Mouse (Mus musculus): ENCODE data around the gene E330021D16Rik.
"Not testable (repeated sequence)": the region's sequence is repeated elsewhere in the genome, so short reads cannot be mapped to it uniquely, and the experiment has no call there.

Gene E330021D16Rik

DNA sequence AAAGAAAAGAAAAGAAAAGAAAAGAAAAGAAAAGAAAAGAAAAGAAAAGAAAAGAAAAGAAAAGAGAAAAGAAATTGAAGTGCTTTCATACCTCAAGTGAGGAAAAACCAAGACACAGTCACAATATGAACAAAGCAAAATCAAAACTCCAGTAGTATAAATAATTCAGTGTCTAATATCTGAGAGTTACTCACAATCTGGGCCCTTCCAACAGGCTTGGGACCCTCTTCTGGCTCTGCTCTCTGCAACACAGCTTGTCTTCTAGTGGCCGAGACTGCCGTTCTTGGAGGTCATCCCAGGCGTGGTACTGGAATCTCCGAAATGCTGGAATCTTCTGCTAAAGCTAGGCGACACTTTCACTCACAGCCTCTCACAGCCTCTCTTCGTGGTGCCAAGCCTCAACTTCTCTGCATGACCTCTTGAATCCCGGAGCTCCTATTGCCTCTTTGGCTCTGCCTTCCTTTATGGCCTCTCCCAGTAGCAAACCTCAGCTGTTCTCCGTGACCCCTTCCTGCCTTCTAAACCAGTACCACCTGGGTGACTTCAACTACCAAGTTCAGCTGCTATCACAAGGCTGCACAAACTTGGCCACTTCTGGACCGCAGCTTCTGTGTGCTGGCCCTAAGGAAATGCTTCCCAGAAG is at the start of gene E330021D16Rik:
TSS of gene E330021D16Rik (minus strand) at position 437 of the 643 bp plus-strand sequence.
- DNase-seq (ENCODE audit: low spot score in 2 of 2) = no peak

GRCm38 (mm10) chr6:136465021-136465420 is 49.7 kb upstream of the E330021D16Rik start:
- DNase-seq (ENCODE audit: low spot score in 2 of 2) = no peak

- no peak for DNase-seq (ENCODE audit: low spot score in 2 of 2)
Observed at GRCm38 (mm10) chr6:136464121-136464621, 48.8 kb upstream of the E330021D16Rik start.

GRCm38 (mm10) chr6:136463491-136463890 is 48.1 kb upstream of the E330021D16Rik start:
- no peak for DNase-seq (ENCODE audit: low spot score in 2 of 2)

DNA sequence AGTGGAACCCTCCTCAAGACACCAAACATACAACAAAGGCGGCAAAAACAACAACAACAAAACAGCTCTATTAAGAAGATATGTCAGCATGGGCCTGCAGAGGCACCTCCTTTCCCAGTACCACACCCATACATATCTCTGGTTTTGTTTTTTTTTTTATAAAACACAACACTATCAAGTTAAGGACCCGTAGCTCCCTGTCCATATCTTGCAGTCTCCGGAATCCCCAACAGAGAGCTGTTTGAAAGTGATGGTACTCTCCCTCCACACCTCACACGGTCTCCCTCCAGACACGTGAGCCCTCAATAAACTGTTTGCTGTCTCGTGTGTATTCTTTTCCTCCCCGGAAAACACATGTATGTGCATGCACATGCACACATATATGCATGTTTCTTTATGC is 43.8 kb upstream of the E330021D16Rik start:
- DNase-seq (ENCODE audit: low spot score in 2 of 2) = no peak

DNA sequence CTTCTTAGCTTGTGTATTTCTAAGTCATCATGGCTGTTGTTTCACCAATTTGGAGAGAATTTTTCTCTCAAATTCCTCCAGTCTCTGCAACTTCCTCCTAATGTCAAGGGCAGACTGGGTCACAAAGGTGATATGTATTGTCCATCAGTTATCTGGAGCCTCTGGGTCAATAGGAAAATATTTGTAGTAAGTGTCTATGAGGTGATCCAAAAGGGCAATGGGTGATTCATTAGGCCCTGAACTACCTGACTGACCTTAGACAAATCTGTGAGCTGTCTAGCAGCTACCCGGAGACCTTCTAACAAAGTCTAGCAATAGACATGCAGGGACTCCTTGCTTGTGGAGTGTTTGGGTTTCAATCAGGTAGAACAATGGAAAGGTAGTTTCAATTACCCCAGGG is 40.9 kb upstream of the E330021D16Rik start:
- DNase-seq (ENCODE audit: low spot score in 2 of 2) = no peak

GRCm38 (mm10) chr6:136455696-136456095 is 40.3 kb upstream of the E330021D16Rik start:
- DNase-seq (ENCODE audit: low spot score in 2 of 2) = no peak

DNA sequence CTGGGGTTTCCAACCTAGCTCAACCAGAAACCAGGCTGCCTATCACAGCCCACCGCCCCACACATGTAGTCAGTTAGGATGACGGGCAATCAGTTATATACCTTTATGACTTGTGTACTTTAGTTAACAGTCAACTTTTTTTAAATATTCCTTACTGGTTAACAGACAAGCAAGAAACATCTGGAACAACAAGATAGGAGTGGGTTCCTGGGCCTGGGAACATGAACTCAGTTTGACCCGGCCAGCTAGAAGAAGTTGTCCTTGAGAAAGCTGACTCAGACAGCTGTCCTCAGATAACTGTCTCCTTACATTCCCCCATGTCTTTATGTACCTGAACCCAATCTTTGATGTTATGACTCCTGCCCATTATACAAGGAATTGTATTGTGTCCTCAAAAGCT is 37.3 kb upstream of the E330021D16Rik start:
- no peak for DNase-seq (ENCODE audit: low spot score in 2 of 2)

- DNase-seq (ENCODE audit: low spot score in 2 of 2) = no peak
Observed at GRCm38 (mm10) chr6:136450863-136451262, 35.5 kb upstream of the E330021D16Rik start.

DNA sequence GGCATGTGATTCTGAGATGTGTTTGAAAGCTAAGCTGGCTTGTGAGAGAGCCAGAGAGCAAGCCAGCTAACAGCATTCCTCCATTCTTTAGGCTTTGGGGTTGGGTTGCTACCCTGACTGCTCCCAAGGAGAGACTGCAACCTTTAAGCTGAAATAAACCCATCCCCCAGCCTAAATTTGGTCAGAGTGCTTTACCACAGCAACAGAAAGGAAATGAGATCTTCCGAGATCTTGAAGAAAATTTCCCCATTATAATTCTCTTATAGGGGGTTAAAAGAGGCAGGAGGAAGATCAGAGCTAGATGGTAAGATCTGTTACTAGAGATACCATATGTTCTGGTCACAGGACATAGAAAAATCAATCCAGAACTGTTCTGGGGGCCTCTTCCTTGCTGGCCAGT is 34.6 kb upstream of the E330021D16Rik start:
- no peak for DNase-seq (ENCODE audit: low spot score in 2 of 2)

DNA sequence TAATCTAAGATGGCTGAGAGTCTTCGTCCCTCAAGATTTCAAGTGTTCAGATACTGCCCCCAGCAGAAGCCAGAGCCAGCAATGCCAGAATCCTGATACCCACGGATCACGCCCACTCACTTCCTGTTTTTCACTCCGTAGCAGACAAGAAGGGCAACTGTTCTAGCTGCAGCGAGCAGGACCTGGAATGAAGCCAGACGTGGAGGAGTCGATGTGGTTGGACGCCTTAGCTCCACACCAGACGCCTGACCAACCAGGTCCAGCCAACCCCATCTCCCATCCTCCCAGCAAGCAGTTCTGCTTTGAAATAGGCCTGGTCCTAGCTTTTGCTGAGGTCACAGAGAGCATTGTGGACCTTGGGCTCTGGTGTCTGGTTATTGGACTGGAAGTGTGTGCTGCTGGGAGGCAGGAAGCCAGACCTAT is 33.9 kb upstream of the E330021D16Rik start:
- peak; percentile 26 to 43 for DNase-seq (ENCODE audit: low spot score in 2 of 2)

GRCm38 (mm10) chr6:136439205-136439604 is 23.8 kb upstream of the E330021D16Rik start:
- DNase-seq (ENCODE audit: low spot score in 2 of 2) = not testable (repeated sequence)

DNA sequence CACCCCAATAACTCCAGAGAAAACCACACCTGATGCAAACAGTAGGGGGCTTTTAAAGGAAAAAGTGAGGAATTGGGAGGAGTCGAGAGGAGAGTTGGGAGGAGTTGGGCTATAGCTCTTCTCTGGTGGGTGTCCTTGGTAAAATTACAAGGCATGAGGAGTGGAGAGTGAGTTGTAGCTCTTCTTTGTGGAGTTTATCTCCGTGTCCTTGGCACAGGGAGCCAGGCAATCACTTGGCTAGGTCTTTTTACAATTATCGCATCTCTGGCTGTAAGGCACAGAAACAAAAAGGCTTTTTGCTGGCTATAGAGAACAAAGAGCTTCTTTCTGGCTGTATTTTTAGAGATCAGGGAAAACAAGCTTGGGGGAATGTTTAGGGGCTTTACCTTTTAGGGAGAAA is 20.8 kb upstream of the E330021D16Rik start:
- not testable (repeated sequence) for DNase-seq (ENCODE audit: low spot score in 2 of 2)

GRCm38 (mm10) chr6:136433573-136433972 is 18.2 kb upstream of the E330021D16Rik start:
- DNase-seq (ENCODE audit: low spot score in 2 of 2) = no peak

- DNase-seq (ENCODE audit: low spot score in 2 of 2) = no peak
Observed at GRCm38 (mm10) chr6:136431896-136432248, 16.5 kb upstream of the E330021D16Rik start.

- no peak for DNase-seq (ENCODE audit: low spot score in 2 of 2)
Observed at GRCm38 (mm10) chr6:136431169-136431895, 16.0 kb upstream of the E330021D16Rik start.

GRCm38 (mm10) chr6:136429441-136429840 is 14.1 kb upstream of the E330021D16Rik start:
- DNase-seq (ENCODE audit: low spot score in 2 of 2) = no peak

GRCm38 (mm10) chr6:136428412-136428811 is 13.0 kb upstream of the E330021D16Rik start:
- DNase-seq (ENCODE audit: low spot score in 2 of 2) = no peak

DNA sequence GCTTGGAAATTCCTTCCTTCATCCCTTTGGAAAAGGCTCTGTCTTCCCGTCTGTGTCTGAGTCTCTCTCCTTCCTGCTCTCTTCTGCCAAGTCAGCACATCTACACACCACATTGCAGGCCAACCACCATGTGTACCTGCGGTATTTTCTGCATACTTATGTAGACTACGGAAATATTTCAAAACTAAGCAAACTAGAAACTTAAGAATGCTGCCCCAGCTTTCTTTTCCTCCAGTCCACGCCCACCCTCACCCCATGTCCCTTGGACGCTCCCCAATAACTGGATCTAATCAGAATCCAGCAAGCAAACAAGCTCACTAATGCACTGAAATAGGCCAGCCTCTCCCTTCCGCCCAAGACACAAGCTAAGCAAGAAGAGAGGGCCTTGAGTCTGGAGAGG is 11.9 kb upstream of the E330021D16Rik start:
- DNase-seq (ENCODE audit: low spot score in 2 of 2) = no peak

GRCm38 (mm10) chr6:136425956-136426355 is 10.6 kb upstream of the E330021D16Rik start:
- no peak for DNase-seq (ENCODE audit: low spot score in 2 of 2)

DNA sequence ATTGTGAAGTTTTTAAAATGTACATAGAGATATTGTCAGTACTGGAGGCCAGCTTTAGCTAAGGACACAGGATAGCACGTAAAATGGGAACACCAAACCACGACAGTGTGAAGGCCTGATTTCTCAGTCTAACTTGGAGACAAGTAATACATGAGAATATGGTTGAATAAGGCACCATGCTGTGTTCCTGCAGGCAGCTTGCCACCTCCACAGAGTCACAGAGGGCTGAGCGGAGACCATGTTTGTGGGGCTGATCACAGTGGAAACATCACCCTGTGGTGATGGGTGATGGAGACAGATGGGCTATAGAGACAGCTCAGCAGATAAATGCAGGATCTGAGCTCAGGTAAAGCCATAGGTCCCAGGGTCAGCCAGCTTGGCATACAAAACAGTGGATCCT is 8.8 kb upstream of the E330021D16Rik start:
- DNase-seq (ENCODE audit: low spot score in 2 of 2) = no peak

- DNase-seq (ENCODE audit: low spot score in 2 of 2) = no peak
Observed at GRCm38 (mm10) chr6:136423201-136423600, 7.8 kb upstream of the E330021D16Rik start.

All from right cerebral cortex, postnatal 36 days (tissue).